Mouse (Mus musculus): ENCODE measurements around the gene Hmx2. TPM values are rescaled to one million over a fixed set of nuclear protein-coding genes. Genes with fewer than 3 reads are reported as not detected.

Hmx2 gene
- 1.1 and 1.3 TPM in 2 replicates for polyA plus RNA-seq (2015; fragmentation: Nextera tagmentation; extraction: Ambion mirVana)

- no peaks in the 10 kb centered on the region; the same call in 1 of the 2 replicates for H3K9me3 ChIP-seq (ENCODE audit: control insufficient read depth, low read length)
- H3K9ac ChIP-seq (ENCODE audit: low read depth, low read length): no peak within 1 kb of the TSS
- peaks cover 76% of the 10 kb centered on the region for H3K27me3 ChIP-seq (replicated peaks; ENCODE audit: control insufficient read depth, insufficient read depth, low read length)
- H3K4me2 ChIP-seq (ENCODE audit: low read length): no peak within 1 kb of the TSS
- 1% methylated on average over 3 of the region's 3 CpGs for WGBS
- H3K4me3 ChIP-seq (ENCODE audit: low read length): no peak within 1 kb of the TSS
- ATAC-seq: no peak
- H3K27ac ChIP-seq (ENCODE audit: low read depth, low read length): no peak within 1 kb of the TSS
- no peaks in the 10 kb centered on the region for H3K36me3 ChIP-seq (ENCODE audit: control insufficient read depth, insufficient read depth, low read length)
- peaks cover 2% of the 10 kb centered on the region; the same call in 1 of the 2 replicates for H3K4me1 ChIP-seq (ENCODE audit: control insufficient read depth, insufficient read depth, low read depth, low read length)
These were observed at the start of gene Hmx2 for GRCm38 (mm10) chr7:131548473-131548872. TSS of gene Hmx2 (plus strand) at chr7:131548773.

- WGBS: 91% methylated on average over 2 of the region's 2 CpGs
- no peak for ATAC-seq
- no peaks in the 10 kb centered on the region for H3K9me3 ChIP-seq (ENCODE audit: control insufficient read depth, low read length)
- H3K4me3 ChIP-seq (ENCODE audit: low read length): no peak overlapping the region
- H3K4me1 ChIP-seq (ENCODE audit: control insufficient read depth, insufficient read depth, low read depth, low read length): no peaks in the 10 kb centered on the region
- H3K27ac ChIP-seq (ENCODE audit: low read depth, low read length): no peak overlapping the region
- H3K4me2 ChIP-seq (ENCODE audit: low read length): no peak overlapping the region
- no peak overlapping the region for H3K9ac ChIP-seq (ENCODE audit: low read depth, low read length)
- no peaks in the 10 kb centered on the region for H3K27me3 ChIP-seq (replicated peaks; ENCODE audit: control insufficient read depth, insufficient read depth, low read length)
- no peaks in the 10 kb centered on the region for H3K36me3 ChIP-seq (ENCODE audit: control insufficient read depth, insufficient read depth, low read length)
These were observed 44.8 kb upstream of the Hmx2 start for GRCm38 (mm10) chr7:131503739-131504138.

GRCm38 (mm10) chr7:131539979-131540378 lies 8.6 kb upstream of the Hmx2 start:
- Histone ChIP-seq H3K27ac (ENCODE audit: low read depth, low read length) (no peak overlapping the region), H3K27me3 (replicated peaks; ENCODE audit: control insufficient read depth, insufficient read depth, low read length) (peaks cover 51% of the 10 kb centered on the region), H3K4me1 (ENCODE audit: control insufficient read depth, insufficient read depth, low read depth, low read length) (peaks cover 15% of the 10 kb centered on the region), H3K36me3 (ENCODE audit: control insufficient read depth, insufficient read depth, low read length) (no peaks in the 10 kb centered on the region), H3K9ac (ENCODE audit: low read depth, low read length) (no peak overlapping the region), H3K4me3 (ENCODE audit: low read length) (no peak overlapping the region), H3K4me2 (ENCODE audit: low read length) (no peak overlapping the region), H3K9me3 (ENCODE audit: control insufficient read depth, low read length) (no peaks in the 10 kb centered on the region)
- peak; percentile 69 for ATAC-seq
- WGBS: under 1% methylated on average over 7 of the region's 7 CpGs

- Histone ChIP-seq H3K4me2 (ENCODE audit: low read length) (peak overlapping the region; percentile 53), H3K27ac (ENCODE audit: low read depth, low read length) (no peak overlapping the region), H3K4me1 (ENCODE audit: control insufficient read depth, insufficient read depth, low read depth, low read length) (peaks cover 15% of the 10 kb centered on the region), H3K4me3 (ENCODE audit: low read length) (peak overlapping the region; percentile 34), H3K9me3 (ENCODE audit: control insufficient read depth, low read length) (no peaks in the 10 kb centered on the region), H3K27me3 (replicated peaks; ENCODE audit: control insufficient read depth, insufficient read depth, low read length) (peaks cover 61% of the 10 kb centered on the region), H3K9ac (ENCODE audit: low read depth, low read length) (no peak overlapping the region; the same call in 1 of the 2 replicates), H3K36me3 (ENCODE audit: control insufficient read depth, insufficient read depth, low read length) (no peaks in the 10 kb centered on the region)
- no peak for ATAC-seq
- under 1% methylated on average over 41 of the region's 41 CpGs for WGBS
These were observed 7.1 kb upstream of the Hmx2 start for GRCm38 (mm10) chr7:131541184-131542114.

- Histone ChIP-seq H3K4me3 (ENCODE audit: low read length) (peak within 1 kb of the TSS; percentile 34), H3K4me1 (ENCODE audit: control insufficient read depth, insufficient read depth, low read depth, low read length) (peaks cover 15% of the 10 kb centered on the region), H3K27me3 (replicated peaks; ENCODE audit: control insufficient read depth, insufficient read depth, low read length) (peaks cover 70% of the 10 kb centered on the region), H3K9ac (ENCODE audit: low read depth, low read length) (peak within 1 kb of the TSS; percentile 18; the same call in 1 of the 2 replicates), H3K27ac (ENCODE audit: low read depth, low read length) (no peak within 1 kb of the TSS), H3K9me3 (ENCODE audit: control insufficient read depth, low read length) (no peaks in the 10 kb centered on the region), H3K36me3 (ENCODE audit: control insufficient read depth, insufficient read depth, low read length) (no peaks in the 10 kb centered on the region), H3K4me2 (ENCODE audit: low read length) (peak within 1 kb of the TSS; percentile 53)
- ATAC-seq: 0 out of 2 replicates have a peak, but pooled peaks have one; percentile 14
- under 1% methylated on average over 48 of the region's 65 CpGs for WGBS
These were observed 6.3 kb upstream of the Hmx2 start, which contains the start of gene Hmx3 for GRCm38 (mm10) chr7:131542115-131542871. TSS of gene Hmx3 (plus strand) at chr7:131542867.

- Histone ChIP-seq H3K36me3 (ENCODE audit: control insufficient read depth, insufficient read depth, low read length) (no peaks in the 10 kb centered on the region), H3K27me3 (replicated peaks; ENCODE audit: control insufficient read depth, insufficient read depth, low read length) (peaks cover 73% of the 10 kb centered on the region), H3K9me3 (ENCODE audit: control insufficient read depth, low read length) (no peaks in the 10 kb centered on the region), H3K9ac (ENCODE audit: low read depth, low read length) (peak overlapping the region; percentile 18; the same call in 1 of the 2 replicates), H3K4me2 (ENCODE audit: low read length) (peak overlapping the region; percentile 53), H3K4me1 (ENCODE audit: control insufficient read depth, insufficient read depth, low read depth, low read length) (peaks cover 15% of the 10 kb centered on the region), H3K27ac (ENCODE audit: low read depth, low read length) (no peak overlapping the region), H3K4me3 (ENCODE audit: low read length) (peak overlapping the region; percentile 34)
- 1% methylated on average over 52 of the region's 71 CpGs for WGBS
- no peak for ATAC-seq
These were observed 5.5 kb upstream of the Hmx2 start for GRCm38 (mm10) chr7:131542872-131543622.

GRCm38 (mm10) chr7:131543623-131544481 lies 4.7 kb upstream of the Hmx2 start:
- Histone ChIP-seq H3K27ac (ENCODE audit: low read depth, low read length) (no peak overlapping the region), H3K36me3 (ENCODE audit: control insufficient read depth, insufficient read depth, low read length) (no peaks in the 10 kb centered on the region), H3K9ac (ENCODE audit: low read depth, low read length) (no peak overlapping the region), H3K4me2 (ENCODE audit: low read length) (peak overlapping the region; percentile 53), H3K4me3 (ENCODE audit: low read length) (peak overlapping the region; percentile 34), H3K4me1 (ENCODE audit: control insufficient read depth, insufficient read depth, low read depth, low read length) (peaks cover 15% of the 10 kb centered on the region), H3K27me3 (replicated peaks; ENCODE audit: control insufficient read depth, insufficient read depth, low read length) (peaks cover 73% of the 10 kb centered on the region), H3K9me3 (ENCODE audit: control insufficient read depth, low read length) (no peaks in the 10 kb centered on the region)
- under 1% methylated on average over 66 of the region's 75 CpGs for WGBS
- ATAC-seq: no peak

GRCm38 (mm10) chr7:131544871-131545270 lies 3.7 kb upstream of the Hmx2 start:
- no peak for ATAC-seq
- Histone ChIP-seq H3K9me3 (ENCODE audit: control insufficient read depth, low read length) (no peaks in the 10 kb centered on the region), H3K27ac (ENCODE audit: low read depth, low read length) (no peak overlapping the region), H3K4me3 (ENCODE audit: low read length) (no peak overlapping the region), H3K9ac (ENCODE audit: low read depth, low read length) (no peak overlapping the region), H3K27me3 (replicated peaks; ENCODE audit: control insufficient read depth, insufficient read depth, low read length) (peaks cover 71% of the 10 kb centered on the region), H3K4me2 (ENCODE audit: low read length) (no peak overlapping the region), H3K36me3 (ENCODE audit: control insufficient read depth, insufficient read depth, low read length) (no peaks in the 10 kb centered on the region), H3K4me1 (ENCODE audit: control insufficient read depth, insufficient read depth, low read depth, low read length) (peaks cover 15% of the 10 kb centered on the region)
- 1% methylated on average over 5 of the region's 5 CpGs for WGBS

Measured in hindbrain, embryonic 16.5 days (tissue).